Mouse (Mus musculus) brain, adult 10 weeks (tissue): ENCODE measurements around the gene Rhpn2. TPM values are rescaled to one million over a fixed set of nuclear protein-coding genes. Genes with fewer than 3 reads are reported as not detected.

Experiments
- polyA plus RNA-seq: library from polyadenylated mRNA; stranded (reverse); fragments of 350-450 nt; fragmentation: Illumina TruSeq; extraction: RNeasy Lipid Tissue Mini Kit (QIAGEN cat#74804); gene quantifications from one replicate; pipeline ENCODE4 v1.2.3, GENCODE M21; 2015; ENCODE audit warnings: low read depth, low replicate concordance

The Rhpn2 gene
- polyA plus RNA-seq = 5.9 TPM

DNA sequence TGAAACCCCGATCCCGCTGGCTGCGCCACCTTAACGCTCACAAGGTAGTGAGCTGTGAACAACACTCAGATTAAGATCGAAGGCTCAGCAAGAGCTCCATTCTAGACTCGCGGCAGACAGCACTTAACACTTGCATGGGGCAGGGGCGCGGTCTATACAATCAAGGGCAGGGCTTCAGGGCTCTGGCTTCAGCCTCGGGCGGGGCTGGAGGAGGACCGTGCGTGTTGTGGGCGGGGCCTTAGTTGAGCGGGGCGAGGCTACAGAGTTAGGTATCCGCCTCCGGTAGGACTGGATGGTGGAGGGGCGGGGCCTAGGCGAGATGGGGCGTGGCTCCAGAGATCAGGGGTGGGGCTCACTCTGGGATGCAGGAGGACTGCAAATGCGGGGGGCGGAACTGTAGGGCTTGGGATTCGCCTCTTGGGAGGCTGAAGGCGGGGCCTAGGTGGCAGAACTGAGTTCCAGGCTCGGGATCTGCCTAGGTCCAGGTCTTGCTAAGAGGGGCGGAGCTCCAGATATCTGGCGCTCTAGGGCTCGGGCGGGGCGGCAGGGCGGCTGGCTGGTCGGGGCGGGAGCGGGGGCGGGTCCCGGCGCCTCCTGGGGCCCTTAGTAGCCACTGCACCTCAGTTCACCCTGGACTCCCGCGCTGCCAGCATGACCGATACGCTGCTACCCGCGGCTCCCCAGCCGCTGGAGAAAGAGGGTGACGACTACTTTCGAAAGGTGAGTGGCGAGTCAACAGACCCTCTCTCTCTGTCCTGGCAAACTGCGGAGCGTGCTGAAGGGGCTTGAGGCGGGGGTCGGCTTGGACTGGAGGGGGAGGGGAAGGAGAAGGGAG, at the start of gene Rhpn2:
TSS of gene Rhpn2 (plus strand) at position 479 of the 835 bp plus-strand sequence.

DNA sequence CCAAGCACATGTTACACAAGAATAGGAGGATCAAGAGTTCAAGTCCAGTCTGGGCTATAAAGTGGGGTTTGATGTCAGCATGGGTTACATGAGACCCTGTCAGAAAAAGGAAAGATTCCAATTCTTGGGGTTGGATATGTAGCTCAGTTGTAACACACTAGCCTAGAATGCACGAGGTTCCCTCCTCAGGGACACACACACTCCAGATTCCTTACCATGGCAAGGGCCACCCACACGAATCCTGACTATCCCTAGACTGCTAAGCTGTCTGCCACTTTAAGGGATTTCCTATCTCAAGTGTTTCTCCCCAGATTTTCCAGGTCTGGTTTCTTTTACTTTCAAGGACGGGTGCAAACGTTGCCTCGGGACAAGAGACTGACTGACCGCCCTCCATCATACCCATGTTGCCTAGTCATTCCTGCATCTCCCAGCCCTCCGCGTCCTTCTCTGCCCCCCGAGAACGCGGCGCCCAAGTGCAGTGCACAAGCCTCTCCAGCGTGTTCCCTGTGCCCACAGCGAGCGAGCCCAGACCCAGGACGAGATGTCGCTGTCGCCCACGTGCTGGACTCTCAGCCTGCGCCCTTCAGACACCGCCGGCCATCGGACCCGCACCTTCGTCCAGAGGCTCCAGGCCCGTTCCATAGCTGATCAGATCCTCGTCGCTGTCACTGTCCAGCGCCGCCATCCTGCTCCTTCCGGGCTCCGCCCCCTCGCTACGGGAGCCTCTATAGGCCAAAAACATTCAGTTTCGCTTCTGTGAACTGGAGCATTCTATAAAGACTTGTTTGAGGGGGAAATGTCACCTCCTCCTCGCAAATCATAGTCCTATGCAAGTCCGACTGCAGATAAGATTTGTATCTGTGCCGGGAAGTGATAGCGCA, 16.0 kb upstream of the Rhpn2 start, which contains the start of gene Gpatch1:
TSS of gene Gpatch1 (minus strand) at position 712 of the 881 bp plus-strand sequence.

DNA sequence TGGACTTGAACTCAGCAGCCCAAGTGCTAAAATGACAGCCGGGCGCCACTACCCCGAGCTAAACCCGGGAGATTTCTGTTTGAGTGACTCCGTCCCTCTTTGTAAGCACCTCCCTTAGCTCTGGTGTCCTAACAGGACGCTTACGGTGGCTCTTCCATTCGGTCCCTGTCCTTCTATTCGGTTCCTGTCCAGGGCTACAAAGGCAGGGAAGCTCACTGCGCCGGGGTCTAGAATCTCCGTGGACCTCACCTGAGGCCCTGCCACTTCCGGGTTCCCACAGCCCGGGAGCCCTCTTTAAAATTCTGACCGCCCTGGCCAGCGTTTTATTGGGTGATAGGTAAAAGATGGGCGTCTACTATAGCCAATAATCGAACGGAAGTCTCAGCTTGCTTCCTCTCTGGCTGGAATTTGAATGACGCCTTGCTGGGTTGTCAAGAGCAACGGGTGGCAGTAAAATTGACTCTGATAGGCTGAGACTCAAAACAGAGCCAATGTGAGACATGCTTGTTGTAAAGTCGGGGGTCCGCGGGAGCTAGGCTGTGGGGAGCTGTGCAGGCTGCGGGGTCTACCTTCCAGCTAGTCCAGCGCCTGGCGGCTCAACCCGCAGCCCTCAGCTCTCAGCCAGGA, 62.7 kb downstream of the Rhpn2 start, which contains the start of the genes Faap24 and Cep89:
TSS of gene Faap24 (minus strand) at position 295 of the 627 bp plus-strand sequence.
TSS of gene Cep89 (plus strand) at position 494 of the 627 bp plus-strand sequence.

Other genes with a start within 250 kb of the Rhpn2 start
- 5.7 TPM for gene Cebpa, start 214.9 kb upstream of the Rhpn2 start, polyA plus RNA-seq
- 44.1 TPM for gene Slc7a10, start 147.8 kb upstream of the Rhpn2 start, polyA plus RNA-seq
- gene Lrp3, start 118.7 kb upstream of the Rhpn2 start, polyA plus RNA-seq = 56.0 TPM
- 17.5 TPM for gene Gpatch1, start 15.7 kb upstream of the Rhpn2 start, polyA plus RNA-seq
- 7.1 TPM for gene Faap24, start 62.7 kb downstream of the Rhpn2 start, polyA plus RNA-seq
- 17.4 TPM for gene Cep89, start 62.9 kb downstream of the Rhpn2 start, polyA plus RNA-seq
- gene Slc7a9, start 114.6 kb downstream of the Rhpn2 start, polyA plus RNA-seq = not detected
- 0.12 TPM for gene Tdrd12, start 203.6 kb downstream of the Rhpn2 start, polyA plus RNA-seq
- 163 TPM for gene Nudt19, start 222.1 kb downstream of the Rhpn2 start, polyA plus RNA-seq